In the genomic region with DNA sequence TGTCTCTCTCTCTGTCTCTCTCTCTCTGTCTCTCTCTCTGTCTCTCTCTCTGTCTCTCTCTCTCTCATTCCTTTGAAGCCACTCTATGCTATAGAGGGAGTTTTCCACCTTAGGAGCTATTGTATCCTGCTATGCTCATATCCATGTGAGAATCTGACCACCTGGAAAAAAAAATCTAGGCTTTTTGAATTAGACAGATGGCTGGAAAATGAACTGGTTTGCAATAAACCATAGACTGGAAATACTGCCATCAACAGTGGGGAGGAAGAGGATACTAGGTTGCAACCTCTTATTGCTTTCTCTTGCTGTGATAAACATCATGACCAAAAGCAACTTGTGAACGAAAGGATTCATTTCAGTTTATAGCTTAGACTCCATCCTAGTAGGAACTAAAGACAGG, we compare ENCODE assay signal across 28 mouse cellular contexts.
"Had no signal": no experiment of that assay in that cellular context is flagged by ENCODE, and none has a peak within 500 bp of the region (broad histone marks: within the 10 kb centered on the region; RNA-seq: fewer than 3 reads in every experiment).

No protein-coding gene starts in this region.

- H3K27me3 ChIP-seq: limb, embryonic 12.5 days; limb, embryonic 13.5 days; limb, embryonic 15.5 days; liver, embryonic 12.5 days; liver, embryonic 13.5 days; liver, embryonic 15.5 days; lung, embryonic 15.5 days; megakaryocyte, embryonic 14.5 days; midbrain, embryonic 12.5 days; midbrain, embryonic 13.5 days; midbrain, embryonic 15.5 days; neural tube, embryonic 12.5 days had no signal

- H3K4me3 ChIP-seq: limb, embryonic 10.5 days; limb, embryonic 12.5 days; limb, embryonic 13.5 days; limb, embryonic 15.5 days; liver, embryonic 12.5 days; liver, embryonic 13.5 days; liver, embryonic 15.5 days; lung, embryonic 15.5 days; megakaryocyte, embryonic 14.5 days; midbrain, embryonic 10.5 days; midbrain, embryonic 12.5 days; midbrain, embryonic 13.5 days; midbrain, embryonic 15.5 days; myocyte; neural tube, embryonic 12.5 days had no signal

- DNase-seq: left cerebral cortex, postnatal 4 days; liver; liver, embryonic 13.5 days; liver, postnatal 0 days; lung, adult 18-20 months; lung, adult 2 months; lung, embryonic 14.5 days; lung, postnatal 10 days; lung, postnatal 14 days; lung, postnatal 36 days; lung, postnatal 4 days; midbrain, embryonic 14.5 days had no signal

- H3K27ac ChIP-seq: limb, embryonic 10.5 days; limb, embryonic 12.5 days; limb, embryonic 13.5 days; limb, embryonic 15.5 days; liver, embryonic 12.5 days; liver, embryonic 13.5 days; liver, embryonic 14.5 days; liver, embryonic 15.5 days; lung, embryonic 15.5 days; macrophage; midbrain, embryonic 10.5 days; midbrain, embryonic 12.5 days; midbrain, embryonic 13.5 days; midbrain, embryonic 15.5 days; neural tube, embryonic 12.5 days had no signal

- H3K4me1 ChIP-seq: limb, embryonic 10.5 days; lung, embryonic 15.5 days had no signal
